Mouse (Mus musculus): ENCODE results near the gene Serpine2.

DNA sequence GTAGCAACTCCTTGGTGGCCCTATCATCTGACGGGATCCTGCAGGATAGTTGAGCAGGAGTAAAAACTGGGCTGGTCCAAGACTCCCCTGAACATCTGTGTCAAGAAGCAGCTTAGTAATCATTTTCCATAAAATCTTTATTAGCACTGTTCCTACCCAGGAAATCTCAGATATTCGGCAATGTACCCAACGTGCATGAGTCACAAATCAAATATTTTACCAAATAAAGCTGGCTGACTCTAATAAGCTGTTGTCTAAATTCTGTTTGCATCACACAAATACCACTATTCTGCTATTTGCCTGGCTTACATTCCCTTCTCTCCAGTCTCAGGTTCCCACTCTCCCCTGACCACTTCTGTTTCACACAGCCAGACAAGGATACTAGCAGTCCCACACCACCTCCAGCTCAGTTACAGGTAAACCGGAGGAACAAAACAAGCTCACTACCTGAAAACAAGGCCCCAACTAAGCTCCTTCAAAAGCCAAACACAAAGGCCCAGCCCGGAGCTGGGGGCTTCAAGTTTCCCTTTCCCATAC is 101.5 kb downstream of the Serpine2 start:
- TF ChIP-seq POLR2A (IDR thresholded peaks at IDR 0.05; ENCODE audit: control insufficient read depth, extremely low read depth, insufficient read depth, low read length, poor library complexity) = no peak
- TF ChIP-seq CTCF (IDR thresholded peaks at IDR 0.05; ENCODE audit: borderline replicate concordance, control insufficient read depth, extremely low read depth, insufficient read depth, low read length, poor library complexity) = no peak

Measured in thymus, adult 2 months (tissue).